Mouse (Mus musculus) kidney, postnatal 0 days (tissue): ENCODE measurements around the gene Nptx2. TPM values are rescaled to one million over a fixed set of nuclear protein-coding genes. Genes with fewer than 3 reads are reported as not detected.

ENCODE experiments used
- ATAC-seq: fragments of 200-750 bp; cut with Nextera tagmentation; replicated peaks from 2 replicates; pipeline ENCODE4 v1.8.0; 2017; ENCODE audit warnings: low read depth, moderate number of reproducible peaks, moderate TSS enrichment, moderate library complexity; ENCODE audit not compliant: low FRiP score
- DNase-seq: peaks from one replicate; pipeline ENCODE4 v3.0.0-alpha.2; 2016; ENCODE audit warnings: low spot score
- H3K27ac ChIP-seq: fragments of 300-500 bp; sonication (generic); 2 replicates; pipeline ENCODE4 v1.5.1; 2014; ENCODE audit warnings: mild to moderate bottlenecking
- H3K27me3 ChIP-seq: fragments of 300-500 bp; sonication (generic); 2 replicates; pipeline ENCODE4 v1.6.1; 2014; ENCODE audit warnings: low read length, mixed read lengths; ENCODE audit not compliant: insufficient read depth
- H3K36me3 ChIP-seq: fragments of 300-500 bp; sonication (generic); 2 replicates; pipeline ENCODE4 v1.6.1; 2014; ENCODE audit warnings: low read length, mixed read lengths; ENCODE audit not compliant: insufficient read depth
- H3K4me1 ChIP-seq: fragments of 300-500 bp; sonication (generic); replicated peaks from 2 replicates; pipeline ENCODE4 v1.6.1; 2014; ENCODE audit warnings: antibody characterized with exemption, low read length, mixed read lengths; ENCODE audit not compliant: insufficient read depth
- H3K4me2 ChIP-seq: fragments of 300-500 bp; sonication (generic); 2 replicates; pipeline ENCODE4 v1.6.1; 2014; ENCODE audit warnings: mild to moderate bottlenecking, low read length, moderate library complexity, mixed read lengths
- H3K4me3 ChIP-seq: fragments of 300-500 bp; sonication (generic); replicated peaks from 2 replicates; pipeline ENCODE4 v1.5.1; 2014; ENCODE audit warnings: low read depth, low read length
- H3K9ac ChIP-seq: fragments of 300-500 bp; sonication (generic); 2 replicates; pipeline ENCODE4 v1.6.1; 2014; ENCODE audit warnings: low read depth, low read length
- H3K9me3 ChIP-seq: fragments of 300-500 bp; sonication (generic); replicated peaks from 2 replicates; pipeline ENCODE4 v1.6.1; 2016; ENCODE audit warnings: low read length, inconsistent platforms, mixed read lengths
- CTCF ChIP-seq: IDR thresholded peaks from 2 replicates; pipeline ENCODE4 v1.5.1; 2016; ENCODE audit warnings: antibody characterized with exemption, low read depth, mild to moderate bottlenecking, moderate library complexity
- WGBS: fragments of 180-500 bp; shearing (Covaris S2); extraction: QIAGEN DNeasy Blood & Tissue Kit; methylation state at CpG from one replicate; pipeline ENCODE4 v1.1.7; 2014; 5-methylcytosine and 5-hydroxymethylcytosine counted together
- polyA plus RNA-seq: library from polyadenylated mRNA; unstranded; fragments of >200 nt; fragmentation: Nextera tagmentation; extraction: Ambion mirVana; gene quantifications from 2 replicates; pipeline ENCODE4 v1.2.1, GENCODE M21; 2015

The Nptx2 gene
- polyA plus RNA-seq, 1 experiment from 2014 or later = 1.2 TPM

DNA sequence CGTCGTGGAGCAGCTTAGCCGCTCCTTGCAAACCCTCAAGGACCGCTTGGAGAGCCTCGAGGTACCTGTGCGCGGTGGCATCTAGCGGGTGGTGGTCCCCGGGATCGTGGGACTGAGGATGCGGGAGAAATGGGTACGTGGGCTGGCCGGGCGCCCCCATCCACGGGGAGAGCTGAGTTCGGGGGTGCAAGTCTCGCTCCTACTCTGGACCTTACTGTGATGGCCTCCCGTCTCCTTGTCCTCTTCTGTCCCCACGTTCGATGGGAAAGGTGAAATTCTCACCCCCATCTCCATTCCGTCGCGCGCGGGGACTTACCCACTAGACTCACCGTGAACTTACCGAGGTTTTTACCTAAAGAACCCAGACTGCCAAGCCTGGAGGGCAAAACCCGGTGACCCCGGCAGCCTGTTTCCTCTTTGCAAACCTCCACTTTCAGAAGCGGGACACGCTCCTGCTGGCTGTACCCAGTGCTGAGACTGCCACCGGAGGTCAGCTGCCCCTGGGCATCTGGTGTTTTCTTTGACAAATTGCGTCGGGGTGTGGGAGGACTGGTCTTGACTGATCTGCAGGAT, 807 bp downstream of the Nptx2 start:
- H3K36me3 ChIP-seq = no peaks in the 10 kb centered on the region
- peaks cover 24% of the 10 kb centered on the region for H3K27me3 ChIP-seq
- H3K4me2 ChIP-seq = peak overlapping the region; percentile 52
- no peak overlapping the region for H3K9ac ChIP-seq
- DNase-seq = peak; percentile 2
- no peak overlapping the region for H3K27ac ChIP-seq
- peaks cover 14% of the 10 kb centered on the region; the same call in 1 of the 2 replicates for H3K4me1 ChIP-seq
- 2% methylated on average over 34 of the region's 34 CpGs for WGBS
- H3K4me3 ChIP-seq = peak overlapping the region; percentile 26
- no peak for TF ChIP-seq CTCF
- no peak for ATAC-seq
- no peaks in the 10 kb centered on the region for H3K9me3 ChIP-seq

DNA sequence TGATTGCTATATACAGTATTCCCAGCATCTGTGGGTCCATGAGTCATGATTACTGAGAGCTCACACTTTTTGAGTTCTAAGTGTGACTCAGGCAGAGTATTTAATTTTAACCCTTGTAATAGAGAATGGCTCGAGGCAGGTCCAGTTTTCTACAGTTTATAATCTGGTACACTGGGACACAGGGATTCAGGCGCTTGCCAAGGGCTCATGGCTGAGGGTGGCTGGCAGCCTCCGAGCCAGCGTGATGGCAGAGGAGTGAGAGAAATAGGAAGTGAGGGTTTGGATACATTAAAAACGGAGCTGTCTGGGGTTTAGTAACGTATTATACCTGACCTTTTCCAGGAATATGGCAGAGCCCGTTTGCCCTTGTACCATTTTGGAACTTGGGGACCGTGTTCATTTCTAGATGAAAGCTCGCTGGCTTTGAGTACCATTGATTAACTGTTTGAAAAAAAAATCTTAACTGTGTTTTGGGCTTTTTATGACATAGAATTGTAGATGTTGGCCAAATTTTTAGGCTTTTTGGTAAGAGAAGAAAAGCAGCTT, 1.7 kb downstream of the Nptx2 start:
- Histone ChIP-seq H3K4me2 (no peak overlapping the region; the same call in 1 of the 2 replicates), H3K4me3 (0 out of 2 replicates have a peak overlapping the region, but pooled peaks have one; percentile 18), H3K27ac (no peak overlapping the region), H3K4me1 (peaks cover 14% of the 10 kb centered on the region; the same call in 1 of the 2 replicates), H3K9me3 (no peaks in the 10 kb centered on the region), H3K36me3 (no peaks in the 10 kb centered on the region), H3K27me3 (peaks cover 24% of the 10 kb centered on the region), H3K9ac (no peak overlapping the region)
- TF ChIP-seq CTCF = no peak
- DNase-seq = no peak
- no peak for ATAC-seq
- WGBS = 15% methylated on average over 9 of the region's 9 CpGs

- DNase-seq = peak; percentile 15
Observed at GRCm38 (mm10) chr5:144548079-144548631, 2.5 kb downstream of the Nptx2 start.

DNA sequence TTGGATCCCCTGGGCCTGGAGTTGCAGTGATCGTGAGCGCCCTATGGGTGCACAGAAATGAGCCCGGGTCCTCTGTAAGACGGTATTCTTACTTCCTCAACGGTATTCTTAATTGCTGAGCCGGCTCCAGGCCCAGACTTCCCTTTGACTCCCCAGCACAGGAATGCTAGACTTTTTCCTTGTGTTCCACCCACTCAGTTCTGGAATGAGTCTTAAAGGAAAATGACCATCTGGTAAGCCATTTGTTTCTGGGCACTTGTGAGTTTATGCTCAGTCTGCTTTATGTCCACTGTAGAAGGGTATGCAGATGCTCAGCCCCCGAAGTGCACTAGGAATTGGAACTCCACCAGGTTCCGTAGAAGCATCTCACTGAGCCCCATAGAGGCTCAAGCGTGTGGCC, 4.3 kb downstream of the Nptx2 start:
- no peak for TF ChIP-seq CTCF
- no peaks in the 10 kb centered on the region for H3K9me3 ChIP-seq
- 60% methylated on average over 9 of the region's 9 CpGs for WGBS
- no peak overlapping the region for H3K9ac ChIP-seq
- no peak overlapping the region for H3K4me3 ChIP-seq
- H3K27ac ChIP-seq = no peak overlapping the region
- H3K27me3 ChIP-seq = peaks cover 24% of the 10 kb centered on the region
- no peaks in the 10 kb centered on the region for H3K36me3 ChIP-seq
- H3K4me1 ChIP-seq = peaks cover 14% of the 10 kb centered on the region; the same call in 1 of the 2 replicates
- no peak overlapping the region for H3K4me2 ChIP-seq
- no peak for ATAC-seq
- DNase-seq = peak; percentile 4

More at GRCm38 (mm10) chr5:144548079-144548631, 2.5 kb downstream of the Nptx2 start:
- 4% methylated on average over 21 of the region's 21 CpGs for WGBS
- Histone ChIP-seq H3K36me3 (no peaks in the 10 kb centered on the region), H3K4me2 (peak overlapping the region; percentile 46), H3K4me3 (peak overlapping the region; percentile 18; the same call in 1 of the 2 replicates), H3K27me3 (peaks cover 24% of the 10 kb centered on the region), H3K9me3 (no peaks in the 10 kb centered on the region), H3K9ac (no peak overlapping the region), H3K27ac (no peak overlapping the region), H3K4me1 (peaks cover 14% of the 10 kb centered on the region; the same call in 1 of the 2 replicates)
- no peak for ATAC-seq
- no peak for TF ChIP-seq CTCF

DNA sequence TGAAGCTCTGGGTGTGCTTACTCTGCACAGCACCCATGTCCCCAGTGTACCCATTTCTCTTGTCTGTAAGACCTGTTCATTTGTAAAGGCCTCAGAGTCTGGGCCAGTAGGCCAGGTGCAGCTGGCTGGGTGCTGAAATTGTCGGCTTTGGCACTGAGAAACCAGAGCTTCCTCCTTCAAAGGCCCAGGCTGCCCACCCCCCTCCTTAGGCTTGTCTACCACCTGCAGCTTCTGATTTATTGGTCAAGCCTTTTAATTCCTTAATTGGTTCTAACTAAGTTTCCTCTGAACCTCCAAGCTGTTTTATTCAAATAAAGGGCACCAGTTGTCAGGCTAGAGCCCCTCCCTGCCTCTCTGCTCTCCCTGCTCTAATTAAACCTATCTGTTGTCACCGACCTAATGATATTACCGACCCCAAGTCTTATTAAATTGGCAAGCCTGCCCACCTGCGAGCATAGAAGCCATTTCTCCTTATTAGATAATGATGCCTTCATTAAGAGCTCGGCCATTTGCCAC, 5.0 kb downstream of the Nptx2 start:
- peaks cover 12% of the 10 kb centered on the region; the same call in 1 of the 2 replicates for H3K4me1 ChIP-seq
- H3K9me3 ChIP-seq = no peaks in the 10 kb centered on the region
- H3K4me3 ChIP-seq = no peak overlapping the region
- no peaks in the 10 kb centered on the region for H3K36me3 ChIP-seq
- WGBS = 25% methylated on average over 5 of the region's 5 CpGs
- peaks cover 20% of the 10 kb centered on the region for H3K27me3 ChIP-seq
- H3K9ac ChIP-seq = no peak overlapping the region
- DNase-seq (peak; percentile 3), ATAC-seq (no peak)
- TF ChIP-seq CTCF = no peak
- H3K4me2 ChIP-seq = no peak overlapping the region
- no peak overlapping the region for H3K27ac ChIP-seq

- DNase-seq (peak; percentile 22), ATAC-seq (no peak)
- Histone ChIP-seq H3K27me3 (no peaks in the 10 kb centered on the region), H3K4me3 (no peak overlapping the region), H3K4me1 (no peaks in the 10 kb centered on the region), H3K9ac (no peak overlapping the region), H3K4me2 (no peak overlapping the region), H3K36me3 (no peaks in the 10 kb centered on the region), H3K9me3 (no peaks in the 10 kb centered on the region), H3K27ac (no peak overlapping the region)
- no peak for TF ChIP-seq CTCF
- 30% methylated on average over 10 of the region's 10 CpGs for WGBS
Observed at GRCm38 (mm10) chr5:144556710-144557109, 11.0 kb downstream of the Nptx2 start.
